Mouse (Mus musculus) intestine, embryonic 15.5 days (tissue): Measurements from ENCODE around the gene Ckap2. TPM values are rescaled to one million over a fixed set of nuclear protein-coding genes. Genes with fewer than 3 reads are reported as not detected.
"Not testable (repeated sequence)": the region's sequence is repeated elsewhere in the genome, so short reads cannot be mapped to it uniquely, and the experiment has no call there.

Experiments used
- ATAC-seq: fragments of 200-750 bp; cut with Nextera tagmentation; 2 replicates; pipeline ENCODE4 v1.8.0; 2017; ENCODE audit warnings: moderate TSS enrichment, moderate library complexity
- H3K27ac ChIP-seq: fragments of 300-500 bp; sonication (generic); 2 replicates; pipeline ENCODE4 v1.5.1; 2015; ENCODE audit warnings: mild to moderate bottlenecking, inconsistent platforms
- H3K27me3 ChIP-seq: fragments of 300-500 bp; sonication (generic); replicated peaks from 2 replicates; pipeline ENCODE4 v1.6.1; 2015; ENCODE audit warnings: inconsistent platforms
- H3K36me3 ChIP-seq: fragments of 300-500 bp; sonication (generic); 2 replicates; pipeline ENCODE4 v1.6.1; 2015; ENCODE audit warnings: inconsistent platforms
- H3K4me1 ChIP-seq: fragments of 300-500 bp; sonication (generic); replicated peaks from 2 replicates; pipeline ENCODE4 v1.6.1; 2015; ENCODE audit warnings: inconsistent platforms
- H3K4me2 ChIP-seq: fragments of 300-500 bp; sonication (generic); replicated peaks from 2 replicates; pipeline ENCODE4 v1.6.1; 2015; ENCODE audit warnings: mild to moderate bottlenecking, inconsistent platforms
- H3K4me3 ChIP-seq: fragments of 300-500 bp; sonication (generic); replicated peaks from 2 replicates; pipeline ENCODE4 v1.5.1; 2015; ENCODE audit warnings: inconsistent platforms
- H3K9ac ChIP-seq: fragments of 300-500 bp; sonication (generic); 2 replicates; pipeline ENCODE4 v1.6.1; 2015; ENCODE audit warnings: inconsistent platforms
- H3K9me3 ChIP-seq: fragments of 300-500 bp; sonication (generic); 2 replicates; pipeline ENCODE4 v1.6.1; 2016; ENCODE audit warnings: inconsistent platforms
- WGBS: fragments of 180-500 bp; shearing (Covaris S2); methylation state at CpG from one replicate; pipeline ENCODE4 v1.1.7; 2015; 5-methylcytosine and 5-hydroxymethylcytosine counted together
- polyA plus RNA-seq: library from polyadenylated mRNA; unstranded; fragments of >200 nt; fragmentation: Nextera tagmentation; extraction: Ambion mirVana; gene quantifications from 2 replicates; pipeline ENCODE4 v1.2.1, GENCODE M21; 2015

The Ckap2 gene
- polyA plus RNA-seq, 1 experiment from 2014 or later: 40.7 TPM

DNA sequence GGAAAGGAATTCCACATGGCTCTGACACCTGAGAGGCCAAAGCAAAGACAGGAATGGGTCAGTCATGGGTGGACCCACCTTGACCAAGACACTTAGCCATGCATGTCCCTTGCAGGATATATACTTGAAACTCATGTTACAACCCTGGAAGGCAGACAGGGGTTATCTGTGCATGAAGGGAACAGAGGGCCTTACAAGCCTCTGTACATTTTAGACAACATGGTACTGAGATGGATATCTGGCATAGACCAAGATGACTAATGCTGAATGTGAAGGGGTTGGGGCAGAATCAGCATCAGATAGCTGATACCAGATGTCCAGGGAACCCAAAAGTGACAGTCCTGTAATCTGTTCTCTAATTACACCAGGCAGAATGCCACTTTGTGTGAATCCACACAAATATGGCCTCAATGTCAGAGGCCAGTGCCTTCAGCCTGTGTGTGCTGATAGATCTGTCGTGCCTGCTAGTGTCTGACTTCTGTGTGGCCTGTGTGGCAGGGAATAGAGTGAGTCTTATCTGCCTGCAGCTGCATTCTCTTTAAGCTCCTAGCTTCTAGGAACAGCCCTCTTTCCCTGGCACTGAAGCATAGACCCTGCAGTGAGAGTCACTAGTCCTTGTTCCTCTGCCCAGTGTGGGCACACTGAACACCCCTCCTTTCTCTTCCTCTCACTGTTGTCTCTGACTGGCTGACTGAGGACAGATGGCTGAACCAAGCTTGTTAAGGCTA is 41.7 kb downstream of the Ckap2 start:
- Histone ChIP-seq H3K27me3 (no peaks in the 10 kb centered on the region), H3K4me3 (no peak overlapping the region), H3K36me3 (no peaks in the 10 kb centered on the region), H3K27ac (no peak overlapping the region), H3K4me2 (no peak overlapping the region), H3K4me1 (no peaks in the 10 kb centered on the region), H3K9me3 (no peaks in the 10 kb centered on the region), H3K9ac (no peak overlapping the region)
- no peak for ATAC-seq
- WGBS: 81% methylated on average over 1 of the region's 1 CpGs

GRCm38 (mm10) chr8:22142592-22142991 is 43.0 kb downstream of the Ckap2 start:
- Histone ChIP-seq H3K9ac (no peak overlapping the region), H3K4me2 (no peak overlapping the region), H3K36me3 (no peaks in the 10 kb centered on the region), H3K9me3 (no peaks in the 10 kb centered on the region), H3K4me1 (no peaks in the 10 kb centered on the region), H3K4me3 (no peak overlapping the region), H3K27ac (no peak overlapping the region), H3K27me3 (no peaks in the 10 kb centered on the region)
- no peak for ATAC-seq
- WGBS: 84% methylated on average over 4 of the region's 4 CpGs

DNA sequence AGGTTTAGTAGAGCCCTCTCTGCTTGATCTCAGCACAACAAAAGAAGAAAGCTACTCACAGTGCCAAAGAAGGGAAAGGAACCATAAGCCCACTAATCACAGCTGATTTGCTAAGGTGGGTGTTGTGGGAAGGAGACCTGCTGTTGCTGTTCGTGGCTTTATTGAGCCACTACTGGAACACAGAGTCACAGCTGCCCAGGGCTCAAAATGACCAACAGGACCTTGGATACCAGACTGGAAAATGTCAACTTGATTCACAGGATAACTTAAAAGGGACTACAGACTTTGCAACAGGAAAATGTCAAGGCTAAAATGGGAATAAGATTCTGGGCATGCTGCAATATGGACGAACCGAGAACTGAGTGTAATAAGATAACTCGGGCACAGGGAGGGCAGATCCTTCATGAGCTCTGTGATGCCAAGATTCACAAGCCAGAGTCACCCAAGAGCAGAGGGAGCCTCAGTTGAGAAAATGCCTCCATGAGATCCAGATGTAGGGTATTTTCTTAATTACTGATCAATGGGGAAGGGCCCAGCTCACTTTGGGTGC is 43.7 kb downstream of the Ckap2 start:
- no peaks in the 10 kb centered on the region for H3K36me3 ChIP-seq
- no peak overlapping the region for H3K4me2 ChIP-seq
- no peak overlapping the region for H3K9ac ChIP-seq
- ATAC-seq: no peak
- WGBS: 91% methylated on average over 4 of the region's 4 CpGs
- H3K4me3 ChIP-seq: no peak overlapping the region
- H3K27ac ChIP-seq: no peak overlapping the region
- no peaks in the 10 kb centered on the region for H3K27me3 ChIP-seq
- no peaks in the 10 kb centered on the region for H3K4me1 ChIP-seq
- no peaks in the 10 kb centered on the region for H3K9me3 ChIP-seq

DNA sequence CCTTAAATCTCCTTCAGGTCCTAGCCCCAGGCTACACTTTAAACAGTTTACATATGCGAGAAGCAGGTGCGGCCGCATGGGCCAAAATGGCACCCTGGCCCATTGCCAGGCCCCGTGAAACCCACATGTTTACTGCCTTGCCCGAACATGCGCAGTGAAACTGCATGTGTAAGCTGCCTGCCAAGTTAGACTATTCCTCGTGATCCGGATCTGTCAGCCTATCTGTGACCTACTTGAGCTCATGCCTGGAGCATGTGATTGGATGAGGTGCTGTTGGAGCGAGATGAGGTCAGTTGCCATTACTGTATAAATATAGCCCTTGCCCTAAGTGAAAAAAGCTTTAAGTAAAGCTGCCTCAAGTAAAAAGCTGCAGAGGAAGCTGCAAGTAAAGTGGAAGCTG is 49.2 kb downstream of the Ckap2 start:
- not testable (repeated sequence) for H3K9me3 ChIP-seq, H3K27ac ChIP-seq, ATAC-seq, H3K4me2 ChIP-seq, H3K27me3 ChIP-seq, H3K4me1 ChIP-seq, H3K4me3 ChIP-seq, H3K36me3 ChIP-seq, H3K9ac ChIP-seq
- 82% methylated on average over 9 of the region's 9 CpGs for WGBS

GRCm38 (mm10) chr8:22134750-22135135 is 50.9 kb downstream of the Ckap2 start:
- Histone ChIP-seq H3K36me3 (no peaks in the 10 kb centered on the region), H3K9me3 (no peaks in the 10 kb centered on the region), H3K4me2 (no peak overlapping the region), H3K27me3 (no peaks in the 10 kb centered on the region), H3K4me1 (no peaks in the 10 kb centered on the region; the same call in 1 of the 2 replicates), H3K27ac (no peak overlapping the region), H3K4me3 (no peak overlapping the region), H3K9ac (no peak overlapping the region)
- 78% methylated on average over 5 of the region's 5 CpGs for WGBS
- ATAC-seq: no peak

DNA sequence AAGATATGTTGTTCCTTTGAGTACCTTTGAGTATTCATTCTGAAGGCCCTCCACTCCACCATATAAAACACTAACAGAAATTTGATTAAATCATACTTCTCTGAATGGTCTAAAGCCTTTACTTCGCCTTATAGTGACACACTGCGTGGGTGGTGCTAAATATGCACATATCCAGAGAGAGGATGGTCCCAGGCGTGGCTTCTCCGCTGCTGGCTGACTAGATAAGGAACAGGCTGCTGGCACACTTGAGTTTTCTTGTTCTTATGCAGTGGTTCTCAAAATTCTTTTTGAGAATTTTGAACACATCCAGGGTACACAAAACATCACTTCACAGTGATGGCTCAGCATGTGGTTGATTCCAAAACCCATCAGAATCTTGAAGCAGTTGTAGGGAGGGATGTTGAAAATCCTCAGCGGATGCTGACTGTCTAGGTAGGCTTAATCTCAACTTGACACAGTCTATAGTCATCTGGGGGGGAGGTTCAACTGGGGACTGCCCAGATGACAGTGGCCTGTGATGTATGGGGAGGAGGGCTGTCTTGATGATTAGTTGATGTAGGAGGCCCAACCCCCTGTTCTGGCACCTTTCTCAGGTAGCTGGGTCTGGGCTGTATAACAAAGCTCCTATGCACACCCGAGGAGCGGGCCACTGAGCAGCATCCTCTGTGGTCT is 51.4 kb downstream of the Ckap2 start:
- 92% methylated on average over 7 of the region's 7 CpGs for WGBS
- Histone ChIP-seq H3K9me3 (no peaks in the 10 kb centered on the region), H3K4me1 (no peaks in the 10 kb centered on the region; the same call in 1 of the 2 replicates), H3K27ac (no peak overlapping the region), H3K27me3 (no peaks in the 10 kb centered on the region), H3K4me2 (no peak overlapping the region), H3K4me3 (no peak overlapping the region), H3K36me3 (no peaks in the 10 kb centered on the region), H3K9ac (no peak overlapping the region)
- ATAC-seq: peak; percentile 58; the same call in 1 of the 2 replicates

DNA sequence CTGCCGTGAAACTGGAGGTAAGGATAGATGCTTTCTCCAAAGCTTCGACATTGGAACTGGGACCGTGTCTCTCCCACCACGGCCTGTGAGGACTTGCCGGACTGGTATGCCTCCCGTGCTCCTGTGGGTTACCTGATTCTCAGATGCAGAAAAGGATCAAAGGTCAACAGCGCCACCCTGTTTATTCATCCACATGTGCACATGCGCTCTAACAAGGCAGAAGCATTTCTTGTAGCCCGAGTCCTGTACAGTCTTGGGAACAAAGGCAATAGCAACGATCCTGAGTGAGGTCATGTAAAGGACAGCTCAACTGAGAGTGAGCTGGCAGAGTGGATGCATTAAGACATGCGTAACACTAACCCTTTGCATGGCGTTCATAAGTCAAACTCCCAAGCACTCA is 53.6 kb downstream of the Ckap2 start:
- H3K27me3 ChIP-seq: no peaks in the 10 kb centered on the region
- no peak overlapping the region for H3K4me3 ChIP-seq
- no peaks in the 10 kb centered on the region for H3K9me3 ChIP-seq
- H3K4me1 ChIP-seq: no peaks in the 10 kb centered on the region; the same call in 1 of the 2 replicates
- H3K4me2 ChIP-seq: no peak overlapping the region
- no peaks in the 10 kb centered on the region for H3K36me3 ChIP-seq
- ATAC-seq: peak; percentile 87
- no peak overlapping the region for H3K9ac ChIP-seq
- H3K27ac ChIP-seq: 0 out of 2 replicates have a peak overlapping the region, but pooled peaks have one; percentile 6
- WGBS: 66% methylated on average over 12 of the region's 12 CpGs

DNA sequence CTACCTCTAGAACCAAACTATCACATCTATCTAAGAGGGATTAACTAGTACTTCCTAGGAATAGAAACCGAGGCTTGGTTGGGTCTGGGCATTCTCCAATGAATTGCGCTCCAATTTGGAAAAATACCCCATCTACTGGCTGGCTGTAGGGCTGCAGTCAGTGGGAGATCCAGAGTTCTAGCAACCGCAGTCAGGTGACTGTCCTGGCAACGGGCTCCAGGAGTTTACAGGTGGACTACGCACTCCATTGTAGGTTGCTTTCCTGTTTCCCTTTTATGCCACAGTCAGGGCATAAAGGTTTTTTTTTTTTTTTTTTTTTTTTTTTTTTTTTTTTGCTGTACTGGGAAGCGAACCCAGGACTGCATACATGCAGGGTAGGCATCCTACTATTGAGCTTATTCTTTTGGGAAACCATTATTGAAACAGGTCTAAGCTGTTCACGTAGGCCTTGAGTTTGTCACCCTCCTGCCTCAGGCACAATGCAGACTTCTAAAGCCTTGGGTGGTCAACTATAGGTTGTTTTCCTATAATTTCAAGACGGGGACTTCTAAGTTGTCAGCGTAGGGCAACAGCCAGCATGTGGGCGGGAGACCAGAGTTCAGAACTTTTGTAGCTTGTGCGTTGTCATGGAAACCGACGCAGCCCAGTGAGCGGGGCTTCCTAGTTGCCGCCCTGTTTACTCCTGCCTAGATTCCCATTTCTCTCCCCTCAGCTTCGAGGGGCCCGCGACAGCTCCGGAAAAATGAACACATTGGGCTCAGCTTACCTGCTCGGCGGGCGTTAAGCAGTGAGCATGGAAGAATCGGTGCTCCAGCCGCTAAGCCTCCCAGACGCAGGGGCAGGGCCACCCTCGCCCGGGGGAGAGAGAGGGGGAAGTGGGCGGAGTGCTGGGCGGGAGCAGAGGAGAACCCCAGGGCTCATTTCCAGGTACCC is 61.1 kb downstream of the Ckap2 start, which contains the start of gene Nek5:
TSS of gene Nek5 (minus strand) at position 834 of the 933 bp plus-strand sequence.
- Histone ChIP-seq H3K36me3 (no peaks in the 10 kb centered on the region), H3K4me2 (peak within 1 kb of the TSS; percentile 96), H3K4me3 (peak within 1 kb of the TSS; percentile 52), H3K27me3 (no peaks in the 10 kb centered on the region), H3K27ac (no peak within 1 kb of the TSS), H3K4me1 (no peaks in the 10 kb centered on the region), H3K9ac (peak within 1 kb of the TSS; percentile 34; the same call in 1 of the 2 replicates), H3K9me3 (no peaks in the 10 kb centered on the region)
- 2% methylated on average over 29 of the region's 29 CpGs for WGBS
- peak; percentile 86 for ATAC-seq

Other genes starting within 250 kb of the Ckap2 start
- not detected in 2 replicates for gene Defb35, start 247.5 kb downstream of the Ckap2 start, polyA plus RNA-seq
- gene Defb13, start 239.1 kb downstream of the Ckap2 start, polyA plus RNA-seq: not detected in 2 replicates
- not detected in 2 replicates for gene Fam90a1a, start 227.1 kb downstream of the Ckap2 start, polyA plus RNA-seq
- not detected in 2 replicates for gene Ccdc70, start 216.0 kb downstream of the Ckap2 start, polyA plus RNA-seq
- 4.5 and 5.9 TPM in 2 replicates for gene Atp7b, start 125.5 kb downstream of the Ckap2 start, polyA plus RNA-seq
- gene Alg11, start 125.1 kb downstream of the Ckap2 start, polyA plus RNA-seq: 29.6 and 30.6 TPM in 2 replicates
- gene Nek5, start 60.8 kb downstream of the Ckap2 start, polyA plus RNA-seq: 0.26 and 0.32 TPM in 2 replicates
- 4.6 and 5.0 TPM in 2 replicates for gene Nek3, start 19.4 kb downstream of the Ckap2 start, polyA plus RNA-seq
- 34.6 and 37.1 TPM in 2 replicates for gene Vps36, start 7.0 kb upstream of the Ckap2 start, polyA plus RNA-seq
- 7.9 and 8.2 TPM in 2 replicates for gene Thsd1, start 41.5 kb upstream of the Ckap2 start, polyA plus RNA-seq
- gene Tpte, start 97.6 kb upstream of the Ckap2 start, polyA plus RNA-seq: not detected in 2 replicates
- 93.6 and 102 TPM in 2 replicates for gene Slc25a15, start 212.8 kb upstream of the Ckap2 start, polyA plus RNA-seq
- gene Mrps31, start 225.5 kb upstream of the Ckap2 start, polyA plus RNA-seq: 71.1 and 80.8 TPM in 2 replicates